Mouse (Mus musculus): ENCODE measurements around the gene Olfr875.

DNA sequence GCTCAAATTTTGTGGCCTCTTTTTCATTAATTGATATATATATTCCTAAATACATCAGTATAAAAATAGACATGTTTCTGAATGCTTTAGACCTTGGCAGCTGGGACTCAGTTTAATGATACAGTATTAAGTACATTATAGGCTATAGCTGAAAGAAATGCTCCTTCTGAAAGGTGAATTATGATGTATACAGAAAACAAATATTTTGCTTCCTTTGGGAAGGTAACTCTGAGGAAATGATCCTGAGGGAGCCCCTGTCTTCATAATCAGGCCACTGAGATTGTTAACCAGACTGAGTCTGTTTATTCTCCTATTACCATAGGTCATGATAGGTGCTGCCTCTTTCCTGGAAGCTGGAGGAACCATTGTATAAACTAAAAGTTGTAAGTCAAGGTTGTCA lies 26.9 kb upstream of the Olfr875 start, which contains the start of gene Olfr874:
- TF ChIP-seq GATA1 (IDR thresholded peaks at IDR 0.05; ENCODE audit: low read length) = no peak
- TF ChIP-seq TAL1 (IDR thresholded peaks at IDR 0.05; ENCODE audit: low read length) = no peak

Measured in erythroblast, embryonic 14.5 days (primary cell).